In the genomic region with DNA sequence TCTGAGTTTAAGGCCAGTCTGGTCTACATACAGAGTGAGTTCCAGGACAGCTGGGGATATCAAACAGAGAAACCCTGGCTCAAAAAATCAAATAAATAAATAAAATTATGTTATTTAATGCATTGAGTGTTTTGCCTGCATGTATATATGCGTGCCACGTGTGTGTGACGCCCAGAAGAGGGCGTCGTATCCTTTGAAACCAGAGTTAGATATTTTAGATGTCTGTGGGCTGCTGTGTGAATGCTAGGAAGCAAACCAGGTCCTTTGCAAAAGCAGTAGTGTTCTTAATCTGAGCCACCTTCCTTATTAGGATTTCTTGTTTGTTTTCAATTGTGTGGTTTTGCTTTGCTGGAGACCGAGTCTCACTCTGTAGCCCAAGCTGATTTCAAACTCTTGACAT, we compare ENCODE assay signal across 32 mouse cellular contexts. TPM values are rescaled to one million over a fixed set of nuclear protein-coding genes. Genes with fewer than 3 reads are reported as not detected.
DNase-seq lines count a peak whose midpoint lies in the region; ATAC-seq and TF ChIP-seq lines count a peak whose summit lies in the region.
"Had no signal": no experiment of that assay in that cellular context is flagged by ENCODE, and none has a peak within 500 bp of the region (broad histone marks: within the 10 kb centered on the region; RNA-seq: fewer than 3 reads in every experiment).

No protein-coding gene starts in this region.

- H3K4me1 ChIP-seq in forebrain, embryonic 11.5 days (replicated peaks; ENCODE audit: control insufficient read depth, insufficient read depth, low read length) = no peaks in the 10 kb centered on the region
- H3K4me1 ChIP-seq: embryonic facial prominence, embryonic 13.5 days; forebrain, embryonic 10.5 days; heart, embryonic 12.5 days; limb, embryonic 12.5 days; liver, embryonic 13.5 days had no signal

- 90% methylated on average over 6 of the region's 6 CpGs for WGBS in forebrain, embryonic 11.5 days

- TF ChIP-seq CTCF in layer of hippocampus, adult 2 months (conservative IDR thresholded peaks at IDR 0.05) = peak; percentile 35

- no peaks in the 10 kb centered on the region for H3K9me3 ChIP-seq in forebrain, embryonic 11.5 days (ENCODE audit: control insufficient read depth, low read length)
- H3K9me3 ChIP-seq: embryonic facial prominence, embryonic 13.5 days; forebrain, embryonic 10.5 days; heart, embryonic 12.5 days; hindbrain, embryonic 13.5 days; limb, embryonic 12.5 days; liver, embryonic 13.5 days had no signal

- H3K4me3 ChIP-seq in layer of hippocampus, adult 2 months = no peak overlapping the region
- no peak overlapping the region for H3K4me3 ChIP-seq in forebrain, embryonic 11.5 days (ENCODE audit: low read depth, low read length)
- H3K4me3 ChIP-seq: embryonic facial prominence, embryonic 13.5 days; forebrain, embryonic 10.5 days; gastrocnemius, adult 2 months; heart, embryonic 12.5 days; hindbrain, embryonic 13.5 days; left cerebral cortex, adult 2 months; limb, embryonic 12.5 days; liver, embryonic 13.5 days had no signal

- H3K27ac ChIP-seq in layer of hippocampus, adult 2 months = peak overlapping the region; percentile 28
- no peak overlapping the region for H3K27ac ChIP-seq in forebrain, embryonic 11.5 days (ENCODE audit: low read depth, low read length)
- H3K27ac ChIP-seq: embryonic facial prominence, embryonic 13.5 days; forebrain, embryonic 10.5 days; gastrocnemius, adult 2 months; hindbrain, embryonic 13.5 days; left cerebral cortex, adult 2 months; limb, embryonic 12.5 days; liver, embryonic 13.5 days; macrophage had no signal

- H3K4me2 ChIP-seq in forebrain, embryonic 11.5 days (ENCODE audit: low read depth, low read length, severe bottlenecking) = no peak overlapping the region
- H3K4me2 ChIP-seq: embryonic facial prominence, embryonic 13.5 days; heart, embryonic 12.5 days; hindbrain, embryonic 13.5 days; limb, embryonic 12.5 days; liver, embryonic 13.5 days had no signal

- H3K9ac ChIP-seq in forebrain, embryonic 11.5 days (ENCODE audit: low read length) = no peak overlapping the region
- H3K9ac ChIP-seq: embryonic facial prominence, embryonic 13.5 days; heart, embryonic 12.5 days; hindbrain, embryonic 13.5 days; limb, embryonic 12.5 days; liver, embryonic 13.5 days had no signal

- no peaks in the 10 kb centered on the region for H3K27me3 ChIP-seq in forebrain, embryonic 11.5 days (ENCODE audit: control insufficient read depth, insufficient read depth, low read length)
- H3K27me3 ChIP-seq: embryonic facial prominence, embryonic 13.5 days; hindbrain, embryonic 13.5 days; liver, embryonic 13.5 days had no signal

- ATAC-seq in forebrain, embryonic 11.5 days (replicated peaks; ENCODE audit: low FRiP score) = no peak
- ATAC-seq: forebrain, embryonic 16.5 days; inflammation-experienced regulatory T-cells, adult 6 months; Patski had no signal

- H3K36me3 ChIP-seq in forebrain, embryonic 11.5 days (ENCODE audit: control insufficient read depth, insufficient read depth, low read length) = no peaks in the 10 kb centered on the region
- H3K36me3 ChIP-seq: embryonic facial prominence, embryonic 13.5 days; forebrain, embryonic 10.5 days; G1E; heart, embryonic 12.5 days; hindbrain, embryonic 13.5 days; limb, embryonic 12.5 days; liver, embryonic 13.5 days had no signal

- no peak for DNase-seq in layer of hippocampus, adult 2 months (ENCODE audit: low spot score in 2 of 2)
- no peak for DNase-seq in layer of hippocampus, adult 9-11 months
- peak; percentile 60 for DNase-seq in thymus, postnatal 0 days (ENCODE audit: low spot score)
- DNase-seq in thymus, adult 18-20 months = no peak
- DNase-seq in thymus, postnatal 25 days = peak; percentile 34
- no peak for DNase-seq in ovary, postnatal 36 days (ENCODE audit: low spot score)
- DNase-seq in forebrain, embryonic 11.5 days (ENCODE audit: low spot score) = no peak
- DNase-seq: adrenal gland, postnatal 10 days; cerebellum, postnatal 10 days; gastrocnemius, adult 2 months; gastrocnemius, postnatal 36 days; heart, adult 18-20 months; heart, postnatal 4 days; kidney, adult 11 months; kidney, postnatal 14 days; liver, embryonic 13.5 days; lung, adult 2 months; lung, postnatal 10 days; midbrain, embryonic 14.5 days had no signal

RNA-seq across cellular contexts. Expression of gene Gabbr2, which starts 13.3 kb away (rescaled TPM):
- total RNA-seq in layer of hippocampus, adult 2 months (2021) = 100 to 1,000 TPM; 203 to 223 TPM
- polyA plus RNA-seq in thymus, postnatal 0 days (2015; fragmentation: Nextera tagmentation; extraction: Ambion mirVana) = 0.10 and 0.16 TPM in 2 replicates
- polyA plus RNA-seq in forebrain, embryonic 11.5 days (2014; fragmentation: Nextera tagmentation; extraction: Ambion mirVana) = 0.27 and 0.52 TPM in 2 replicates
- total RNA-seq: heart, adult 18-20 months; megakaryocyte-erythroid progenitor cell, adult 5-6 weeks; neutrophil, adult 5-6 weeks had no signal
- polyA plus RNA-seq: G1E; inflammation-experienced regulatory T-cells, adult 6 months; lung, adult 2 months; Patski had no signal

Comparison
In these comparisons a context has a peak if more than half of its experiments do, and no peak if none do; other contexts are left out.
1. DNase-seq: peak in thymus, postnatal 0 days (single experiment) and thymus, postnatal 25 days (single experiment); none in layer of hippocampus, adult 2 months (0 of 2), layer of hippocampus, adult 9-11 months (single experiment), thymus, adult 18-20 months (0 of 2), ovary, postnatal 36 days (single experiment) and forebrain, embryonic 11.5 days (single experiment).